Mouse (Mus musculus) myocyte (in vitro differentiated cells): ENCODE data around the gene Maco1.

ENCODE experiments used
- POLR2A ChIP-seq: IDR thresholded peaks from one replicate; pipeline ENCODE4 v1.6.1; 2011; ENCODE audit warnings: low read depth, mild to moderate bottlenecking, control low read depth, moderate library complexity; ENCODE audit not compliant: insufficient read length
- POLR2AphosphoS2 ChIP-seq: IDR thresholded peaks from one replicate; pipeline ENCODE4 v1.6.1; 2011; ENCODE audit warnings: low read depth, control low read depth; ENCODE audit not compliant: insufficient read length
- REST ChIP-seq: IDR thresholded peaks from one replicate; pipeline ENCODE4 v1.6.1; 2011; ENCODE audit warnings: mild to moderate bottlenecking, control low read depth, moderate library complexity; ENCODE audit not compliant: insufficient read depth, insufficient read length

GRCm38 (mm10) chr4:134813406-134814228 is 39.5 kb downstream of the Maco1 start:
- TF ChIP-seq POLR2AphosphoS2 (no peak), POLR2A (no peak), REST (no peak)
